Mouse (Mus musculus) retina, postnatal 7 days (tissue): ENCODE measurements around the gene Bptf.
"Not testable (repeated sequence)": the region's sequence is repeated elsewhere in the genome, so short reads cannot be mapped to it uniquely, and the experiment has no call there.

Experiments used
- DNase-seq: peaks from one replicate; pipeline ENCODE4 v3.0.0-alpha.2; 2012; ENCODE audit warnings: low read depth, low spot score

Bptf gene

DNA sequence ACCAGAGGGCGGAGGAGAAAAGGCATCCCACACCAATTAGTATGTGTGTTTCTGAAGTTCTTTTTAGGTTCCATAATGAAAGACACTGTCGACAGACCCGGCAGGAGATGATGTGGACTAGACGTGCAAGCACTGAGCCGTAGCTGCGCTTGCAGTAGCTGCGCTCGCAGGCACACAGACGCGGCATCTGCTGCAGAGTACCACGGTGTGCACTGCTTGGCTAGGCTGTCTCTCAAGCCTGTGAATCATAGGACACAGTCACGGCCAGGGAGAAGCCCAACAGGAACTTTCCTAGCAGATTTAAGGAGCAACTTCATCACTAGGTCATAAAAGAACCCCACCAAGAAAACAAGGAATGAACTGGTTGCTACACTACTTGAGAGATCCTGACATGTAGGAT is 14.1 kb downstream of the Bptf start:
- no peak for DNase-seq

- no peak for DNase-seq
Observed at GRCm38 (mm10) chr11:107113881-107114557, 17.9 kb downstream of the Bptf start.

- DNase-seq = no peak
Observed at GRCm38 (mm10) chr11:107113112-107113511, 18.8 kb downstream of the Bptf start.

GRCm38 (mm10) chr11:107109669-107110068 is 22.3 kb downstream of the Bptf start:
- DNase-seq = no peak

- DNase-seq = no peak
Observed at GRCm38 (mm10) chr11:107108892-107109291, 23.0 kb downstream of the Bptf start.

DNA sequence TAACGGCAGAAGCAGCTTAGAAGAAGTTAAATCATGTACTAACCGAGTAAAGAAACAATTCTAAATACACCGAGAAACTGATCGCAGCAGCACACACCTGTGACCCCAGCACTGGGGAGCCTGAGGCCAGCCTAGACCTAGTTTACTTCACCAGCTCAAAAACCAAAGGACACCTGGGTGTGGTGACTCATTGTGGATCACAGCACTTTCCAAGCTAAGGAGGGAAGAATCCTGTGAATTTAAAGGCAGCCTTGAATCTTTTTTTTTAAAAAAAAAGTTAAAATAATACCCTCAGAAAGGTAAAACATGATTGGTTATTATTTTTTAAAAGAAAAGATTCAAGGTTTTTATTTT is 24.2 kb downstream of the Bptf start:
- DNase-seq = no peak

GRCm38 (mm10) chr11:107106978-107107724 is 24.8 kb downstream of the Bptf start:
- no peak for DNase-seq

GRCm38 (mm10) chr11:107106461-107106860 is 25.5 kb downstream of the Bptf start:
- DNase-seq = no peak

DNA sequence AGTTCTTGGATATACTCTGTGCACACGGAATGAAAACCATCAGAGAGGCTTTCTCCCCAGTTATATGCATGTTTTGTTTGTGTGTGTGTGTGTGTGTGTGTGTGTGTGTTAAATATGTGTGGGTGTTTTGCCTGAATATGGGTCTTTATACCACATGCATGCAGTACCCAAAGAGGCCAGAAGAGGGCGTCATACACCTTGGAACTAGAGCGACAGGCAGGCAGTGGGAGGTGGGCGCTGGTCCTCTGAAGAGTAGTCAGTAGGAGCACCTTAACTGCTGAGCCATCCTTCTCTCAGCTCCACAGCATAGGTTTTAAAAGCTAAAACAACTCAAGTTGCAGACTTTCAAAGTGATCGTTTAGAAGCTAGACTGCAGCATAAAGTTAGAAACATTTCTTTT is 26.7 kb downstream of the Bptf start:
- peak; percentile 36 for DNase-seq

DNA sequence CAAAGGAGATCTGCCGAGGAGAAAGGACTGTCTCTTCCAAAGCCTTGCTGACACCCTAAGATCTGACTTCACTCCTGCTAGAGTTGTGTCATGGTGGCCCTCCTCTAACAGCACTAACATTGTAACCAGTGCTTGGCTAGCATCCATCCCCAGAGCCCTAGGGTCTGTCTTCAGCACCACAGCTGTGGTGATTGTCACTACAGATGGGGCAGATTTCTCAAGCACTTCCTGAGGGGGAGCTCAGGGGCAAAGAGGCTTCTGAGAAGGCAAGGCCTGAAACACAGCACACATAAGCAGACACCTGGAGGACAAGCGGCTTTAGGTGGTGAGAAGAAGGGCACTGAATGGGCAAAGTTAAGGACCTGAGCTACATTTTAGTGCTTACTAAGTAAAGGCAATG is 28.2 kb downstream of the Bptf start:
- no peak for DNase-seq

DNA sequence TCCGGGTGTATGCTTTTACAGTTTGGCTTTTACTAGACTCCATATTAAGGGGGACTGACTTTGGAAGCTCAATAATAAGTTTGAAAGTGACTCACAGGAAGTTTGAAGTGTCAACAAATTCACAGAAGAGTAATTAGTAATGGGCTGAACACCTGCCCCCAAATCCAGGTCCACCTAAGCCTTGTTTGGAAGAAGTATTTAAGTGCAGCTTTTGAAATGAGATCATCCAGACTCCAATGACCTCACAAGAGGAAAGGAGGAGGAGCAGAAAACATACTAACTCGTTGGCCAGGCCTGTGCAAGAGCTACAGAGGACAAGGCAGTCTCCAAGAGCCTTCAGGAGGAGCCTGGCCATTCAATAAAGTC is 28.7 kb downstream of the Bptf start:
- no peak for DNase-seq

GRCm38 (mm10) chr11:107102465-107103223 is 29.3 kb downstream of the Bptf start:
- no peak for DNase-seq

GRCm38 (mm10) chr11:107096973-107097372 is 35.0 kb downstream of the Bptf start:
- no peak for DNase-seq

GRCm38 (mm10) chr11:107093871-107094270 is 38.1 kb downstream of the Bptf start:
- DNase-seq = no peak

DNA sequence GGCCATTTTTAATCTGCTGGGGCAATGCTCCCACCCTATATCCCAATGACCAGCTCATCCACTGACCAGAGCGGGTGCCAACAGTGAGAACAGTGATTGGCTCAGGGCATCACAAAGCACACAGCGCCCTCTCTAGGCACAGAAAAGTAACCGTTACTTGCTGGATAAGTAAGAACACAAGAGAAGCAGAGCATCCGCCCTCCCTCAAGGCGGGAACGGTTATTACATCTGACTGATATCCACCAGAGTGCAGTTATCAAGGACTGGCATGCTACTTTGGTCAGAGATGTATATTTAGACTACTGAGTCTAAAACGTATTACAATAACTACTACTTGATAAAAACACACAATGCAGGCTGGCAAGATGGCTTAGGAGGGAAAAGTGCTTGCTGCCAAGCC is 39.3 kb downstream of the Bptf start:
- no peak for DNase-seq

GRCm38 (mm10) chr11:107085866-107086265 is 46.1 kb downstream of the Bptf start:
- DNase-seq = no peak

GRCm38 (mm10) chr11:107083480-107083879 is 48.4 kb downstream of the Bptf start:
- DNase-seq = no peak

- DNase-seq = no peak
Observed at GRCm38 (mm10) chr11:107065216-107065785, 66.6 kb downstream of the Bptf start.

GRCm38 (mm10) chr11:107064590-107064989 is 67.3 kb downstream of the Bptf start:
- DNase-seq = no peak

- DNase-seq = no peak
Observed at GRCm38 (mm10) chr11:107063067-107063466, 68.9 kb downstream of the Bptf start.

GRCm38 (mm10) chr11:107060941-107061340 is 71.0 kb downstream of the Bptf start:
- no peak for DNase-seq

- DNase-seq = not testable (repeated sequence)
Observed at GRCm38 (mm10) chr11:107059634-107060033, 72.3 kb downstream of the Bptf start.
